Mouse (Mus musculus) CH12.LX (cell line): ENCODE measurements around the gene Lrmda. TPM values are rescaled to one million over a fixed set of nuclear protein-coding genes. Genes with fewer than 3 reads are reported as not detected.

Source experiments
- DNase-seq: peaks from one replicate; pipeline ENCODE4 v3.0.0-alpha.2; 2013; ENCODE audit errors: extremely low read depth
- H3K27ac ChIP-seq: 2 replicates; pipeline ENCODE4 v1.5.1; 2012; ENCODE audit warnings: low read depth, mild to moderate bottlenecking, control low read depth, moderate library complexity; ENCODE audit not compliant: insufficient read depth
- H3K27me3 ChIP-seq: replicated peaks from 2 replicates; pipeline ENCODE3; 2012; ENCODE audit warnings: inconsistent platforms
- H3K36me3 ChIP-seq, 2 experiments: replicated peaks in 1 of 2; 2 replicates each; pipeline versions ENCODE3 to v1.6.1; 2012; ENCODE audit warnings: inconsistent platforms in 1 of 2, low read length in 1 of 2, mild to moderate bottlenecking in 1 of 2, mixed read lengths in 1 of 2, moderate library complexity in 1 of 2; ENCODE audit not compliant: control insufficient read depth in 1 of 2, insufficient read depth in 1 of 2
- H3K4me1 ChIP-seq, 2 experiments: 2 replicates each; pipeline ENCODE4 v1.6.1; 2012; ENCODE audit warnings: inconsistent platforms in 1 of 2, moderate library complexity in 1 of 2; ENCODE audit not compliant: insufficient read depth in 2 of 2, control insufficient read depth in 1 of 2
- H3K4me2 ChIP-seq: 2 replicates; pipeline ENCODE4 v1.6.1; 2012; ENCODE audit warnings: low read depth, mild to moderate bottlenecking, control low read depth; ENCODE audit not compliant: poor library complexity, insufficient read depth, severe bottlenecking
- H3K4me3 ChIP-seq, 3 experiments: fragments of 150-350 bp in 1 of 3; sonication (generic) in 1 of 3; replicated peaks in 1 of 3; 2 replicates each; pipeline versions ENCODE3 to v1.5.1; 2011 to 2012; ENCODE audit warnings: low read depth in 2 of 3, low read length in 2 of 3, mild to moderate bottlenecking in 2 of 3, moderate library complexity in 2 of 3, control low read depth in 1 of 3, improper control_type of control experiment in 1 of 3, inconsistent platforms in 1 of 3, mixed read lengths in 1 of 3; ENCODE audit not compliant: poor library complexity in 1 of 3
- H3K79me2 ChIP-seq: replicated peaks from 2 replicates; pipeline ENCODE4 v1.6.1; 2012; ENCODE audit warnings: mild to moderate bottlenecking, moderate library complexity; ENCODE audit not compliant: control insufficient read depth, poor library complexity, insufficient read depth, severe bottlenecking; ENCODE audit errors: extremely low read depth
- H3K9ac ChIP-seq: 2 replicates; pipeline ENCODE4 v1.6.1; 2012; ENCODE audit warnings: low read depth, mild to moderate bottlenecking, control low read depth, moderate library complexity; ENCODE audit not compliant: insufficient read depth
- H3K9me3 ChIP-seq: replicated peaks from 2 replicates; pipeline ENCODE3; 2012; ENCODE audit warnings: low read length, inconsistent platforms, mixed read lengths
- CHD2 ChIP-seq: IDR thresholded peaks from 2 replicates; pipeline ENCODE4 v1.6.1; 2011; ENCODE audit warnings: low read length, improper control_type of control experiment
- CTCF ChIP-seq, 2 experiments: IDR thresholded peaks in 1 of 2; conservative IDR thresholded peaks in 1 of 2; 2 replicates each; pipeline ENCODE4 v1.5.1; 2011 to 2012; ENCODE audit warnings: low read depth in 2 of 2, low read length in 2 of 2, improper control_type of control experiment in 1 of 2, inconsistent platforms in 1 of 2, mild to moderate bottlenecking in 1 of 2, moderate library complexity in 1 of 2
- E2F4 ChIP-seq: IDR thresholded peaks from 2 replicates; pipeline ENCODE4 v1.6.1; 2011; ENCODE audit warnings: low read depth, low read length, improper control_type of control experiment; ENCODE audit not compliant: insufficient replicate concordance
- EP300 ChIP-seq: IDR thresholded peaks from 2 replicates; pipeline ENCODE4 v1.6.1; 2011; ENCODE audit warnings: low read length, improper control_type of control experiment
- KAT2A ChIP-seq: IDR thresholded peaks from 2 replicates; pipeline ENCODE4 v1.6.1; 2012; ENCODE audit warnings: low read length, improper control_type of control experiment, inconsistent platforms; ENCODE audit not compliant: insufficient replicate concordance
- MAFK ChIP-seq: IDR thresholded peaks from 2 replicates; pipeline ENCODE4 v1.6.1; 2011; ENCODE audit warnings: low read length, improper control_type of control experiment; ENCODE audit not compliant: insufficient replicate concordance
- MAX ChIP-seq: IDR thresholded peaks from 2 replicates; pipeline ENCODE4 v1.6.1; 2011; ENCODE audit warnings: low read length, improper control_type of control experiment
- MEF2A ChIP-seq: IDR thresholded peaks from 2 replicates; pipeline ENCODE4 v1.6.1; 2014; ENCODE audit warnings: low read depth, mild to moderate bottlenecking, inconsistent platforms, low read length, improper control_type of control experiment, borderline replicate concordance
- MXI1 ChIP-seq: IDR thresholded peaks from 2 replicates; pipeline ENCODE4 v1.6.1; 2011; ENCODE audit warnings: mild to moderate bottlenecking, low read depth, low read length, improper control_type of control experiment
- MYC ChIP-seq: IDR thresholded peaks from 2 replicates; pipeline ENCODE4 v1.6.1; 2011; ENCODE audit warnings: low read depth, mild to moderate bottlenecking, improper control_type of control experiment, low read length
- NELFE ChIP-seq: IDR thresholded peaks from 2 replicates; pipeline ENCODE4 v1.6.1; 2011; ENCODE audit warnings: low read depth, low read length, improper control_type of control experiment
- NRF1 ChIP-seq: IDR thresholded peaks from 2 replicates; pipeline ENCODE4 v1.6.1; 2014; ENCODE audit warnings: low read depth, mild to moderate bottlenecking, inconsistent platforms, low read length, improper control_type of control experiment, moderate library complexity
- PAX5 ChIP-seq: IDR thresholded peaks from 2 replicates; pipeline ENCODE4 v1.6.1; 2012; ENCODE audit warnings: low read length, inconsistent platforms, mixed read lengths
- POLR2A ChIP-seq: IDR thresholded peaks from 2 replicates; pipeline ENCODE4 v1.6.1; 2011; ENCODE audit warnings: low read depth, mild to moderate bottlenecking, improper control_type of control experiment, low read length
- POLR2AphosphoS2 ChIP-seq: IDR thresholded peaks from 2 replicates; pipeline ENCODE4 v1.6.1; 2011; ENCODE audit warnings: low read depth, low read length, improper control_type of control experiment
- RCOR1 ChIP-seq: conservative IDR thresholded peaks from 2 replicates; pipeline ENCODE4 v1.6.1; 2012; ENCODE audit warnings: low read depth, mild to moderate bottlenecking, inconsistent platforms, low read length, improper control_type of control experiment
- TBP ChIP-seq: conservative IDR thresholded peaks from 2 replicates; pipeline ENCODE4 v1.6.1; 2011; ENCODE audit warnings: low read depth, low read length, improper control_type of control experiment
- dilution Hi-C: fragments of 300-500 bp; cut with MboI; formaldehyde crosslinking; loops from 2 replicates; pipeline ENCODE4 v1.14.3; 2020; ENCODE audit warnings: low sequenced_read_pairs; ENCODE audit not compliant: extremely low pct_unique_long_range_greater_than_20kb, extremely low pct_ligation_motif_present
- in situ Hi-C: fragments of 300-500 bp; cut with MboI; formaldehyde crosslinking; loops from 3 replicates; pipeline ENCODE4 v1.14.3; 2019; ENCODE audit warnings: low sequenced_read_pairs, low pct_ligation_motif_present, low pct_unique_long_range_greater_than_20kb, mixed read lengths
- polyA plus RNA-seq: library from polyadenylated mRNA; unstranded; fragments of >175 nt; gene quantifications from 2 replicates; pipeline ENCODE4 v1.2.1, GENCODE M21; 2012; ENCODE audit warnings: low read depth; ENCODE audit not compliant: insufficient read length
- total RNA-seq, 2 experiments: library from RNA; depleted of rRNA; stranded (reverse); fragments of 300-350 nt in 1 of 2; fragments of >200 nt in 1 of 2; gene quantifications; 2 replicates each; pipeline ENCODE4 v1.2.3; 2012 to 2014

Gene Lrmda
- total and polyA plus RNA-seq, 3 experiments, result 0.89 to 3.7 (median 1.9) TPM

DNA sequence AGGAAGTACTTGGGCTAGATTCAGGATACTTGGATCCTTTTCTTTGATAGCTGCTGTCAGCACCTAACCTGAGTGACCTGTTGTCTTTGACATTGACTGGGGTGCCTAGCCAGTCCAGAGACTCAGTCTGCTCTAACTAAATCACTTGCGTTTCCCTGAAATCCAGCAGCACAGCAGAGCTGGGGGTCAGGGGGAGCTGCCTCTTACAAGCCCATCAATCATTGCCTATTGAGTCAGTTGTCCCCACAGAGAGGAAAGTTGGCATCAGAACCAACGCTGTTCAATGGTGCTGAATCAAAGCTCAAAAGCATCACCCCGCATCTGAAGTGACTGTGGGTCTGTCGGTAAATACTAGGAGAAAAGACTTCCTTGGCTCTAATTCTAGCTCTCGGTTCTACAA is 725.2 kb downstream of the Lrmda start:
- in situ Hi-C loops (no loop called here), dilution Hi-C loops (no loop called here)
- Histone ChIP-seq H3K36me3 (no peaks in the 10 kb centered on the region), H3K9me3 (no peaks in the 10 kb centered on the region), H3K4me2 (no peak overlapping the region), H3K27ac (no peak overlapping the region), H3K4me1 (no peaks in the 10 kb centered on the region), H3K27me3 (no peaks in the 10 kb centered on the region), H3K79me2 (no peaks in the 10 kb centered on the region), H3K4me3 (no peak overlapping the region), H3K9ac (no peak overlapping the region)
- no peak for DNase-seq
- TF ChIP-seq KAT2A, result no peak
- TF ChIP-seq TBP, result no peak
- no peak for TF ChIP-seq POLR2AphosphoS2
- TF ChIP-seq EP300, result no peak
- no peak for TF ChIP-seq NELFE
- TF ChIP-seq PAX5, result no peak
- no peak for TF ChIP-seq MXI1
- TF ChIP-seq MAFK, result no peak
- no peak for TF ChIP-seq MEF2A
- TF ChIP-seq MYC, result no peak
- TF ChIP-seq CTCF (conservative IDR thresholded peaks at IDR 0.05 in 1 of 2, IDR thresholded peaks at IDR 0.05 in 1 of 2; ENCODE audit: low read depth in 2 of 2, low read length in 2 of 2), result no peak
- no peak for TF ChIP-seq CHD2

DNA sequence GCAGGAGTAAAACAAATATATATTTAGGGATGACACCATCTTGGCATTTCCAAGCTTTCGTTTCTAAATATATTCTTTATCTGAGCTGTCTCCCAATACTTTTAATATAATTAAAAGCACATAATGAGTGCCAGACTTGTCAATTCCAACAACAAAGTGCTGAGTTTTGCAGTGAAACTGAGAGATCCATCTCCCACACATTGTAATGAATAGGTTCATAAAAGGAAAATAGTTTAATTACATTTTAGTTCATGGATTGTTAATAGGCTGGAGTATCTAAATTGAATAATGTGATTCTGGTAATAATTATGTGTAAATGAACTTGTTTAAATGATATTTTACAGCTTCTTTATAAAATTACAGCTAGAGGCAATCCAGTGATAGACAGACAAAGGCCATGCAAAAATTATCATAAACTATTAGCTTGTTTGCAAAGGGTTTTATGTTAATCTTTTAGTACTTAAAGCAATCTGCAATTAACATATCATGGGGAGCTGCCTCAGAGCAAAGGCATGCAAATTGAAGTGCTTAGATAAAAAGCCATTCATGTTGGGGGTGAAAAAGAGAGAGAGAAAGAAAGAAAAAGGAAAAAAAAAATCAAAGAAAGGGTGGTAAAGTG is 725.9 kb downstream of the Lrmda start:
- dilution Hi-C loops, result no loop called here
- H3K9ac ChIP-seq, result no peak overlapping the region
- no peak overlapping the region for H3K4me2 ChIP-seq
- no peak overlapping the region for H3K4me3 ChIP-seq
- H3K79me2 ChIP-seq, result no peaks in the 10 kb centered on the region
- no peaks in the 10 kb centered on the region for H3K36me3 ChIP-seq
- TF ChIP-seq RCOR1 (no peak), NRF1 (no peak), MAX (no peak), MXI1 (no peak), POLR2A (no peak), E2F4 (no peak)
- TF ChIP-seq, all 38 proteins: peak for 0
- H3K27ac ChIP-seq, result no peak overlapping the region
- in situ Hi-C loops, result no loop called here
- no peaks in the 10 kb centered on the region for H3K27me3 ChIP-seq
- no peak for DNase-seq
- H3K9me3 ChIP-seq, result no peaks in the 10 kb centered on the region
- no peaks in the 10 kb centered on the region for H3K4me1 ChIP-seq
